Mouse (Mus musculus) MEL (cell line): ENCODE results near the gene Ube3b.

Source experiments
- CTCF ChIP-seq, 3 experiments: IDR thresholded peaks in 2 of 3; conservative IDR thresholded peaks in 1 of 3; 2 replicates each; pipeline ENCODE4 v1.5.1; 2011 to 2012; ENCODE audit warnings: low read length in 3 of 3, low read depth in 2 of 3, mild to moderate bottlenecking in 2 of 3, improper control_type of control experiment in 1 of 3, inconsistent platforms in 1 of 3, mixed read lengths in 1 of 3, moderate library complexity in 1 of 3; ENCODE audit not compliant: control insufficient read depth in 1 of 3, insufficient read depth in 1 of 3, poor library complexity in 1 of 3, severe bottlenecking in 1 of 3
- EP300 ChIP-seq, 2 experiments: IDR thresholded peaks; 2 replicates each; pipeline ENCODE4 v1.6.1; 2011; ENCODE audit warnings: improper control_type of control experiment in 2 of 2, low read length in 2 of 2, low read depth in 1 of 2, mild to moderate bottlenecking in 1 of 2
- HCFC1 ChIP-seq: IDR thresholded peaks from 2 replicates; pipeline ENCODE4 v1.6.1; 2012; ENCODE audit warnings: low read depth, mild to moderate bottlenecking, inconsistent platforms, low read length, improper control_type of control experiment, moderate library complexity
- KAT2A ChIP-seq: conservative IDR thresholded peaks from 2 replicates; pipeline ENCODE4 v1.6.1; 2012; ENCODE audit warnings: low read depth, low read length, improper control_type of control experiment, inconsistent platforms
- MAX ChIP-seq: IDR thresholded peaks from 2 replicates; pipeline ENCODE4 v1.6.1; 2011; ENCODE audit warnings: low read length, improper control_type of control experiment
- MYC ChIP-seq: IDR thresholded peaks from 2 replicates; pipeline ENCODE4 v1.6.1; 2011; ENCODE audit warnings: low read depth, mild to moderate bottlenecking, low read length, improper control_type of control experiment, moderate library complexity
- NRF1 ChIP-seq: IDR thresholded peaks from 2 replicates; pipeline ENCODE4 v1.6.1; 2014; ENCODE audit warnings: low read depth, mild to moderate bottlenecking, inconsistent platforms, low read length, improper control_type of control experiment, moderate library complexity; ENCODE audit not compliant: poor library complexity, insufficient read depth, severe bottlenecking
- POLR2A ChIP-seq, 2 experiments: IDR thresholded peaks; 2 replicates each; pipeline ENCODE4 v1.6.1; 2011 to 2012; ENCODE audit warnings: low read length in 2 of 2, mild to moderate bottlenecking in 2 of 2, control low read depth in 1 of 2, improper control_type of control experiment in 1 of 2, low read depth in 1 of 2, moderate library complexity in 1 of 2; ENCODE audit not compliant: control insufficient read depth in 1 of 2, insufficient read depth in 1 of 2, poor library complexity in 1 of 2
- POLR2AphosphoS2 ChIP-seq: IDR thresholded peaks from 2 replicates; pipeline ENCODE4 v1.6.1; 2011; ENCODE audit warnings: low read length, improper control_type of control experiment
- RCOR1 ChIP-seq: IDR thresholded peaks from 2 replicates; pipeline ENCODE4 v1.6.1; 2012; ENCODE audit warnings: low read depth, mild to moderate bottlenecking, inconsistent platforms, low read length, improper control_type of control experiment
- SMC3 ChIP-seq: IDR thresholded peaks from 2 replicates; pipeline ENCODE4 v1.6.1; 2011; ENCODE audit warnings: low read depth, low read length, improper control_type of control experiment
- TAL1 ChIP-seq: IDR thresholded peaks from 2 replicates; pipeline ENCODE4 v1.6.1; 2012; ENCODE audit warnings: mild to moderate bottlenecking, inconsistent platforms, low read length, moderate library complexity, mixed read lengths
- USF2 ChIP-seq, 2 experiments: IDR thresholded peaks; 2 replicates each; pipeline ENCODE4 v1.6.1; 2011 to 2012; ENCODE audit warnings: improper control_type of control experiment in 2 of 2, low read length in 2 of 2, borderline replicate concordance in 1 of 2, inconsistent platforms in 1 of 2, low read depth in 1 of 2, mild to moderate bottlenecking in 1 of 2; ENCODE audit not compliant: insufficient read depth in 1 of 2
- ZNF384 ChIP-seq: IDR thresholded peaks from 2 replicates; pipeline ENCODE4 v1.6.1; 2012; ENCODE audit warnings: low read depth, mild to moderate bottlenecking, inconsistent platforms, low read length, improper control_type of control experiment

DNA sequence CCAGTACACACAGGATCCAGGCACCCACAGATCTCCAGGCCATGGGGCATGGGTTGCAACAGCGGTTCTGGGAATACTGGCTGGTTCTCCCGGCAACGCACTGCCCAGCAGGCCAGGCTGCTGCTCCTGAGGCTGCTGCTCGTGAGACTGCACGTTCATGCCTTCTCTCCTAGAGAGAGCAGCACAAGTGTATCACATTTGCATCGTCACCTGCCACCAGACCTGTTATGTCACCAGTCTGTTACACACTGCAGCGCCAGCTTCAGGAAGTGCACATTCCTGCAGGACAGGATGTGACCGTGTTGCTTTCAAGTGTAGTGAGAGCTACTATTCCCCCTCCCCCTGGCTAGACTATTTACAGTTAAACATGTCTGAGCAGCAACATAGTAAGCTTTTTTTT is 36.4 kb downstream of the Ube3b start:
- no peak for TF ChIP-seq TAL1
- TF ChIP-seq CTCF (IDR thresholded peaks at IDR 0.05 in 2 of 3, conservative IDR thresholded peaks at IDR 0.05 in 1 of 3; ENCODE audit: control insufficient read depth in 1 of 3, insufficient read depth in 1 of 3, low read depth in 2 of 3, low read length in 3 of 3, poor library complexity in 1 of 3, severe bottlenecking in 1 of 3) = no peak
- TF ChIP-seq POLR2A (IDR thresholded peaks at IDR 0.05; ENCODE audit: control insufficient read depth in 1 of 2, insufficient read depth in 1 of 2, low read depth in 1 of 2, low read length in 2 of 2, poor library complexity in 1 of 2) = no peak
- TF ChIP-seq NRF1 = no peak
- TF ChIP-seq SMC3 = no peak
- no peak for TF ChIP-seq HCFC1
- TF ChIP-seq POLR2AphosphoS2 = no peak
- TF ChIP-seq ZNF384 = no peak
- no peak for TF ChIP-seq EP300 (IDR thresholded peaks at IDR 0.05; ENCODE audit: low read depth in 1 of 2, low read length in 2 of 2)
- no peak for TF ChIP-seq MAX
- no peak for TF ChIP-seq USF2 (IDR thresholded peaks at IDR 0.05; ENCODE audit: borderline replicate concordance in 1 of 2, insufficient read depth in 1 of 2, low read depth in 1 of 2, low read length in 2 of 2)
- TF ChIP-seq KAT2A = no peak
- no peak for TF ChIP-seq MYC
- TF ChIP-seq RCOR1 = no peak
